Mouse (Mus musculus) mouse trophoblast stem cell (cell line): Measurements from ENCODE around the gene Coa3.
"Not testable (repeated sequence)": the region's sequence is repeated elsewhere in the genome, so short reads cannot be mapped to it uniquely, and the experiment has no call there.

Experiments
- in situ Hi-C, 2 experiments: fragments of 300-500 bp; cut with MseI, MboI; formaldehyde crosslinking; loops; 2 replicates in 1 of 2; 3 replicates in 1 of 2; pipeline ENCODE4 v1.15.1; 2025

The Coa3 gene

DNA sequence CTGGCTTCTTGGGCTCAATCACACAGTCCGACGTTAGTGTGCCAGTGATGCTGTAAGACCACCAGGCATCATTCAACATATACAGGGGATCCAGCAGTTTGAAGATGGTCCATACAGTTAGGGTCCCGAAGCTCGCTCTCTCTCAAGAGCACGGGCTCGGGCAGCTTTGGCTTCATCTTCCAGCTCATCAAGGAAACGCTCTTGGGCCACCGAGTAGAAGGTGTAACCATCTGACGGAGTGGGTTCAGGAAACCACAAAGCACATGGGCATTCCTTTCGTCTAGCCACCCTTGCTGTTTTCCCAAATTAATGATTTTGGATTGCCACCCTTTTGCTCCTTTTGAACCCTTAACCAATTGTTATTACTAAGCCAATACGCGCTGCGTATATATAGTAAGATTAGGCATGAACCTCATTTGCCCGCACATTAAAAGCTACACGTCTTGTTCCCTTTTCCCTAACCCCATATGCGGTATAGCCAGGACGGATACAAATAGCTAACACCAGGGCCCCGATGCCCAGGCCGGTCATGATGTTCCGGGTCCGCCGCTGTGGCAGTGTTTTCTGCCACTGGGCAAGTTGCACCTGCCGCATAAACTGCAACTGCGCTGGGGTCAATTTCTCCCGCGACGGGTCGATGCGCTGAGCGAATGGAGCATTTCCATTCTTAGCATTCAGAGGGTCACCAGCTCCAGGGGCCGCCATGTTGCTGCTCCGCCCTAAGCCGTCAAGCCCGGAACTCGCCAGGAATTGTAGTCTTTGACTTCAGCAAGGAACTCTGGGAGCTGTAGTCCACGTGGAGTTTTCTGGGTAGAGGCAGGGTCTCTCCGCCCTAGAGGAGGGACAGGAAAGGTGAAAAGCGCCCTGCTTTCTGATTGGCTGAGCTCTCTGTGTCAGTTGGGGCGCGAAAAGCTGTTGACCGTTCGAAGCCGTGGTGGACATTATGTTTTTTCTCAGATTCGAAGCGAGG lies at the start of gene Coa3, which contains the start of gene Cntd1:
TSS of gene Coa3 (minus strand) at position 892 of the 970 bp plus-strand sequence.
TSS of gene Cntd1 (plus strand) at position 790 of the 970 bp plus-strand sequence.
- in situ Hi-C loops: no loop called here

- in situ Hi-C loops: no loop called here
Observed at GRCm38 (mm10) chr11:101327311-101327710, 48.4 kb upstream of the Coa3 start.

DNA sequence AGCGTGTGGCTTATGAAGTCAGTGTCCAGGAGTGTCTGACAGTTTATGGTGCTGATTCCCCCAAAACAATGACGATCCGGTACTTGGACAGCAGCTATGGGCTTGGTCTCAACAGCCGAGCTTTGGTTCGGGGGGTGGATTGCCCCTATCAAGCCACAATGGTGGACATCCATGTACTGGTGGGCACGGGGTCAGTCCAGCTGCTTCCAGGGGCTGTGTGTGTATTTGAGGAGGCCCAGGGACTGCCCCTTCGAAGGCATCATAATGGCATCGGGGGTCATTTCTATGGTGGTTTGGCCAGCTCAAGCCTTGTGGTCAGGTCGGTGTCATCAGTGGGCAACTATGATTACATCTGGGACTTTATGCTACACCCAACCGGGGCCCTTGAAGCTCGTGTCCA lies 47.2 kb upstream of the Coa3 start:
- in situ Hi-C loops: no loop called here

GRCm38 (mm10) chr11:101325201-101325600 lies 46.3 kb upstream of the Coa3 start:
- in situ Hi-C loops: not testable (repeated sequence)

- in situ Hi-C loops: loop anchor here in 1 of 2 experiments (5.0 kb wide), 1 partner anchor 73 kb away; no protein-coding TSS in a partner anchor
Observed at GRCm38 (mm10) chr11:101324763-101325162, 45.8 kb upstream of the Coa3 start, which contains the start of gene Aoc2. Gene Aoc2 (plus strand): TSS chr11:101325063.

GRCm38 (mm10) chr11:101323609-101324008 lies 44.7 kb upstream of the Coa3 start:
- in situ Hi-C loops: loop anchor here in 1 of 2 experiments (5.0 kb wide), 1 partner anchor 74 kb away; no protein-coding TSS in a partner anchor

DNA sequence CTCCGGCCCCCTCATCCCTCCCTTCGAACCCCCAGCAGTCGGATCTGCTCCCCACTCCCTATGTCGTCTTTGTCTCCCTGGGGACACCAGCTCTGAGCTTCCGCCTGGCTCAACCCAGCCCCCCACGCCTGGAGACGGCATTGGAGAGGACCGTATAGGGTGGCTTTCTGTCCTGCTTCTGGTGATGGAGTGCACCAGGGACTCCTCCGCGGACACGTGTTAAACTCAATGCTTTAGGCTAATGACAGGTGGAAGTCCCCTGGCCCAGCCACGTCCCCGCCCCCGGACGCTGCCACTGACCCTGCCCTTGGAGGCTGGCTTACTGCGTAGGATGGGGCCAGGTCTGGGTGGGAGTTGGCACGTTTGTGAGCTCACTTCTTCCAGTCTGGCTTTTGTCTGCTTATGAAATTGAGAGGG lies 37.6 kb upstream of the Coa3 start:
- in situ Hi-C loops: no loop called here

- in situ Hi-C loops: no loop called here
Observed at GRCm38 (mm10) chr11:101315665-101316500, 37.0 kb upstream of the Coa3 start, which contains the start of gene Psme3. Gene Psme3 (plus strand): TSS chr11:101316213.

- in situ Hi-C loops: no loop called here
Observed at GRCm38 (mm10) chr11:101315082-101315650, 36.3 kb upstream of the Coa3 start.

- in situ Hi-C loops: no loop called here
Observed at GRCm38 (mm10) chr11:101314567-101314966, 35.7 kb upstream of the Coa3 start.

GRCm38 (mm10) chr11:101312150-101312549 lies 33.2 kb upstream of the Coa3 start:
- in situ Hi-C loops: no loop called here

DNA sequence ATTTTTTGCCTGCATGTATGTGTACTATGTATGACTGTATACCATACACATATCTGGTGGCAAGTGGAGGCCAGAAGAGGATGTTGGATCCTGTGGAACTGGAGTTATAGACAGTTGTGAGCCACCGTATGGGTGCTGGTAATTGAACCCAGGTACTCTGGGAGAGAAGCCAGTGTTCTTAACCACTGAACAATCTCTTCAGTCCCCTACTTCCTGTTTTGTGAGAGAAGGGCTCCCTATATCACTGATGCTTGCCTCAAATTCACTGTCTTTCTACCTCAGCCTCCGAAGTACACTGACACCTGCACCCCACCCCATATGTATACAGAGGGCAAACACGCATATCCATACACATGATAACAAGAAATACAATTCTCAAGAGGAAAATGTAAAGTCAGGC lies 32.2 kb upstream of the Coa3 start:
- in situ Hi-C loops: no loop called here

GRCm38 (mm10) chr11:101307744-101308143 lies 28.8 kb upstream of the Coa3 start:
- in situ Hi-C loops: loop anchor here in 1 of 2 experiments (10.0 kb wide), 1 partner anchor 93 kb away; no protein-coding TSS in a partner anchor

- in situ Hi-C loops: loop anchor here in 1 of 2 experiments (10.0 kb wide), 1 partner anchor 87 kb away; no protein-coding TSS in a partner anchor
Observed at GRCm38 (mm10) chr11:101302004-101302798, 23.3 kb upstream of the Coa3 start, which contains the start of gene Becn1. Gene Becn1 (minus strand): TSS chr11:101302286.

GRCm38 (mm10) chr11:101301299-101302003 lies 22.5 kb upstream of the Coa3 start:
- in situ Hi-C loops: loop anchor here in 1 of 2 experiments (10.0 kb wide), 1 partner anchor 87 kb away; no protein-coding TSS in a partner anchor

- in situ Hi-C loops: loop anchor here in 1 of 2 experiments (10.0 kb wide), 1 partner anchor 86 kb away; no protein-coding TSS in a partner anchor
Observed at GRCm38 (mm10) chr11:101300881-101301280, 22.0 kb upstream of the Coa3 start.

- in situ Hi-C loops: no loop called here
Observed at GRCm38 (mm10) chr11:101295191-101295590, 16.3 kb upstream of the Coa3 start.

DNA sequence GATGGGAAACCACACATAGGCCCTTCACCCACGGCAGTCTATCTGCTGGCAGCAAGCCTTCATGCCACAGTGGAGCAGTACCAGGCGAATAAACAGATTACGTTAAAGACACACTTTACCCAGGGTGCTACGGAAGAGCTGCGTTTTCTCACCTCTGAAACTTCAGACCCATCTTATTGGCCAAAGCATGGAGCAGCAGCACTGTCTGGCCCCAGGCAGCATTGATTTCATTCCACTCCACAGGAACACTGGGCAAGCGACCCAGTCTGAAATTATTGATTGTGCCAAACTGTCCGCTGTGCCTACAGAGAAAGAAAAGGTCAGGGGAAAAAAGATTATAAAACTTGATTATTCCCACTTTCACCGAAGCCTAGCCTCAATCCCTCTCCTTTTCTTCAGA lies 12.3 kb upstream of the Coa3 start:
- in situ Hi-C loops: no loop called here

DNA sequence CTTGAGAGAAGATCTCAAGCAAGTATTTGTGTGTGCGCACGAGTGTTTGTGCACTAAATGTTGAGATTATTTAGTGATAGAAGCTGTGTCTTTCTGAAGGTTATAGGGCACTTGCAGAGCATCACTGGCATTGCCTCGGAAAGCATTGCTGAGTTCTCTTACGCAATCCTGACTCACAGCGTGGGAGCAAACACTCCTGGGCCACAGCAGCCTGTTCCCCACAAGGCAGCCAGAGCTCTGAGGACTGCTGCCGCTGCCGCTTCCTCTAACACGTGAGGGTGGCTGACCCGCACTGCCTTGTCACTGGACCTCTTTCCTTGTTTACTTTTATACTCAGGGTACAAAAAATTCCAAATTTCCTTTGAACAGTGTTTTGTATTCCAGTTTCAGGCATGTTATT lies 8.4 kb upstream of the Coa3 start:
- in situ Hi-C loops: no loop called here

GRCm38 (mm10) chr11:101283805-101284204 lies 4.9 kb upstream of the Coa3 start:
- in situ Hi-C loops: no loop called here
